Mouse (Mus musculus): Measurements from ENCODE around the gene Plcl2. TPM values are rescaled to one million over a fixed set of nuclear protein-coding genes. Genes with fewer than 3 reads are reported as not detected.

The Plcl2 gene
- polyA plus RNA-seq, 1 experiment from 2014 or later = 7.3 TPM

DNA sequence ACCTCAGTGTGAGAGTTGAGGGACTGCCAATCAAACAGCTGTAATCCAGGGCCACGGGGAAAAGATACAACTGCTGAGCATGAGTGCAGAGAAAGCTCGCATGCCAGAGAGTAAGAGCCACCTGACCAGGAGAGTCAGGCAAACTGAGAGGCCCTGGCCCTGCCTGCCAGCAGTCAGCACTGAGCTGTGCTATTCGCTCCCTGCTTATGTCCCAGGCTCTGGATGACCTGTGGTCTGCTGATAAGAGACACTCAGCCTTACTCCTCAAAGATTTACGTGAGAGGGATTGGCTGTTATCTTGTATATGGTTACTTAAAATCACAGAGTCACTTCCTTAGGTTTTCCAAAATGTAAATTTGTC is 146.2 kb downstream of the Plcl2 start:
- no peaks in the 10 kb centered on the region for H3K36me3 ChIP-seq (replicated peaks; ENCODE audit: control insufficient read depth, insufficient read depth, low read depth, low read length)
- H3K4me3 ChIP-seq (ENCODE audit: low read depth, low read length) = no peak overlapping the region
- H3K9me3 ChIP-seq (replicated peaks; ENCODE audit: control insufficient read depth, low read length) = no peaks in the 10 kb centered on the region
- 75% methylated on average over 4 of the region's 4 CpGs for WGBS
- no peaks in the 10 kb centered on the region for H3K27me3 ChIP-seq (ENCODE audit: control insufficient read depth, insufficient read depth, low read length)
- DNase-seq (ENCODE audit: low spot score) = no peak
- H3K4me1 ChIP-seq (ENCODE audit: control insufficient read depth, insufficient read depth, low read length) = no peaks in the 10 kb centered on the region
- H3K4me2 ChIP-seq (ENCODE audit: low read depth, low read length) = no peak overlapping the region
- ATAC-seq (replicated peaks; ENCODE audit: insufficient number of reproducible peaks, low FRiP score, low TSS enrichment, low read depth) = no peak
- H3K27ac ChIP-seq (replicated peaks; ENCODE audit: low read depth, low read length) = no peak overlapping the region
- H3K9ac ChIP-seq (replicated peaks; ENCODE audit: low read length) = no peak overlapping the region

GRCm38 (mm10) chr17:50657321-50657720 is 148.1 kb downstream of the Plcl2 start:
- Histone ChIP-seq H3K27me3 (ENCODE audit: control insufficient read depth, insufficient read depth, low read length) (no peaks in the 10 kb centered on the region), H3K9ac (replicated peaks; ENCODE audit: low read length) (no peak overlapping the region), H3K9me3 (replicated peaks; ENCODE audit: control insufficient read depth, low read length) (no peaks in the 10 kb centered on the region), H3K4me2 (ENCODE audit: low read depth, low read length) (no peak overlapping the region), H3K4me3 (ENCODE audit: low read depth, low read length) (no peak overlapping the region), H3K27ac (replicated peaks; ENCODE audit: low read depth, low read length) (no peak overlapping the region), H3K4me1 (ENCODE audit: control insufficient read depth, insufficient read depth, low read length) (no peaks in the 10 kb centered on the region), H3K36me3 (replicated peaks; ENCODE audit: control insufficient read depth, insufficient read depth, low read depth, low read length) (no peaks in the 10 kb centered on the region)
- ATAC-seq (replicated peaks; ENCODE audit: insufficient number of reproducible peaks, low FRiP score, low TSS enrichment, low read depth) = no peak
- no peak for DNase-seq (ENCODE audit: low spot score)

DNA sequence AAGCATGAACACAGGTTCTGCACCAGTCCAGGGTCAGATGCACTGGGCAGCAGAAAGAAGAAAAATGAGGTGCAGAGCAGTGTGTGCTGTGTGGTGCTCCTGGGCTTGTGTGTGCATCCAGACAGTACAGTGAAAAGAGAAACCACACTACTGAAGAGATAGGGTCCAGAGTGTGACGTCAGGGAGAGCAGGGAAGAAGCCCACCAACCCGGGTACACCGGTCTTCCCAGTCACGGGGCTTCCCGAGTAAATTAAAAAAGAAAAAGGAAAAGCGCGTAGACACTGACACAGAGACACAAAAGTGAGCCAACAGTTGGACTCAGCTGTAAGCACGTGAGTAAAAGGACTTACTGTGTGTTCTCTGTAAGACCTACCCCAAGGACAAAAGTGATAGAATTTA is 149.7 kb downstream of the Plcl2 start:
- Histone ChIP-seq H3K9ac (replicated peaks; ENCODE audit: low read length) (no peak overlapping the region), H3K4me2 (ENCODE audit: low read depth, low read length) (no peak overlapping the region), H3K36me3 (replicated peaks; ENCODE audit: control insufficient read depth, insufficient read depth, low read depth, low read length) (no peaks in the 10 kb centered on the region), H3K9me3 (replicated peaks; ENCODE audit: control insufficient read depth, low read length) (no peaks in the 10 kb centered on the region), H3K27me3 (ENCODE audit: control insufficient read depth, insufficient read depth, low read length) (no peaks in the 10 kb centered on the region), H3K4me3 (ENCODE audit: low read depth, low read length) (no peak overlapping the region), H3K4me1 (ENCODE audit: control insufficient read depth, insufficient read depth, low read length) (no peaks in the 10 kb centered on the region), H3K27ac (replicated peaks; ENCODE audit: low read depth, low read length) (no peak overlapping the region)
- no peak for ATAC-seq (replicated peaks; ENCODE audit: insufficient number of reproducible peaks, low FRiP score, low TSS enrichment, low read depth)
- DNase-seq (ENCODE audit: low spot score) = no peak
- 95% methylated on average over 8 of the region's 8 CpGs for WGBS

DNA sequence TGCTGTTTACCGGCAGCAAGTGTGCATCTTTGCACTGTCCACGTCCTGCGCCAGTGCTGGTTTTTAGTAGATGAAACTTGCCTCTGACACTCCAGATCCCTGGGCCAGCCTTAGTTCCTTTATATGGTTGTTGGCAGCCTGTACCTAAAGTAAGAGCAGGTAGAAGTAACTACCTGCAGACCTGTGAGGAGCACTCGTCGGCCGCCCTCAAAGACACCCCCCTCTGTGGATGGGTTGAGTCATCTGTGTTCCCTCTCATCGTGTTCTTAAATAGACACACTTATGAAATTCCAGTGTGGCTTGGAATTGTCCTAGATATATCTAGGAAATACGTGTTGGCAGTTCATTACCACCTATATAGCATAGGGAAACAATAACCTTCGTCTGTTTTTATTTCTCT is 158.4 kb downstream of the Plcl2 start:
- H3K9ac ChIP-seq (replicated peaks; ENCODE audit: low read length) = no peak overlapping the region
- DNase-seq (ENCODE audit: low spot score) = no peak
- no peaks in the 10 kb centered on the region for H3K4me1 ChIP-seq (ENCODE audit: control insufficient read depth, insufficient read depth, low read length)
- no peaks in the 10 kb centered on the region for H3K36me3 ChIP-seq (replicated peaks; ENCODE audit: control insufficient read depth, insufficient read depth, low read depth, low read length)
- no peak overlapping the region for H3K4me2 ChIP-seq (ENCODE audit: low read depth, low read length)
- H3K27me3 ChIP-seq (ENCODE audit: control insufficient read depth, insufficient read depth, low read length) = no peaks in the 10 kb centered on the region
- no peak overlapping the region for H3K27ac ChIP-seq (replicated peaks; ENCODE audit: low read depth, low read length)
- H3K9me3 ChIP-seq (replicated peaks; ENCODE audit: control insufficient read depth, low read length) = no peaks in the 10 kb centered on the region; the same call in 1 of the 2 replicates
- WGBS = 94% methylated on average over 9 of the region's 9 CpGs
- H3K4me3 ChIP-seq (ENCODE audit: low read depth, low read length) = no peak overlapping the region
- no peak for ATAC-seq (replicated peaks; ENCODE audit: insufficient number of reproducible peaks, low FRiP score, low TSS enrichment, low read depth)

DNA sequence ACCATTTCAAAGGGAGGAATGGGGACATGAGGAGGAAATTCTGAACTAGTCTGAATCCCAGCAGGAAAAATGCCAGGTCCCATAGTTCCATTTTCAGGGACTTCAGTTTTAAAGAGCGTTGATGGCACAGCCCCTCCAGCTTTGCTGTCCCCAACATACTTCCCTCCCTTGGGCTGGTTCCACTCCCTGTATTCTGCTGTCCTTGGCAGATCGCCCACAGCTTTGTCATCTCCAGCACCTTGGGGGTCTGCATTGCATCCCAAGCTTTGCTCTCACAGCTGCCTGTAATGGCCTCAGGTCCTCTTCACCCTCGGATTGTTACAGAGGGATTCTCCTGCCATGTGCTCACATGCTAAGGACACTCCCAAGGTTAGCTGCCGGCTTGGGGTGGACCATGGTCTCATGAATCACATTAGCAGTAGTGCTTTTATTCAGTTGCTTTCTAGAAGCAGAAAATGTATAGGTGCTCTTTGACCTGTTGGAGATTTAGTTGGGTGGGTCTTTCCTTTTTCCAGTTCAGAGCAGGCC is 159.5 kb downstream of the Plcl2 start:
- ATAC-seq (replicated peaks; ENCODE audit: insufficient number of reproducible peaks, low FRiP score, low TSS enrichment, low read depth) = no peak

GRCm38 (mm10) chr17:50671416-50671815 is 162.2 kb downstream of the Plcl2 start:
- Histone ChIP-seq H3K4me3 (ENCODE audit: low read depth, low read length) (no peak overlapping the region), H3K4me2 (ENCODE audit: low read depth, low read length) (no peak overlapping the region), H3K27me3 (ENCODE audit: control insufficient read depth, insufficient read depth, low read length) (no peaks in the 10 kb centered on the region), H3K9me3 (replicated peaks; ENCODE audit: control insufficient read depth, low read length) (no peaks in the 10 kb centered on the region), H3K36me3 (replicated peaks; ENCODE audit: control insufficient read depth, insufficient read depth, low read depth, low read length) (no peaks in the 10 kb centered on the region), H3K9ac (replicated peaks; ENCODE audit: low read length) (no peak overlapping the region), H3K27ac (replicated peaks; ENCODE audit: low read depth, low read length) (no peak overlapping the region), H3K4me1 (ENCODE audit: control insufficient read depth, insufficient read depth, low read length) (no peaks in the 10 kb centered on the region)
- 87% methylated on average over 5 of the region's 5 CpGs for WGBS
- DNase-seq (ENCODE audit: low spot score) (no peak), ATAC-seq (replicated peaks; ENCODE audit: insufficient number of reproducible peaks, low FRiP score, low TSS enrichment, low read depth) (no peak)

More for the DNA sequence above, 159.5 kb downstream of the Plcl2 start:
- H3K36me3 ChIP-seq (replicated peaks; ENCODE audit: control insufficient read depth, insufficient read depth, low read depth, low read length) = no peaks in the 10 kb centered on the region
- no peaks in the 10 kb centered on the region; the same call in 1 of the 2 replicates for H3K9me3 ChIP-seq (replicated peaks; ENCODE audit: control insufficient read depth, low read length)
- WGBS = 93% methylated on average over 4 of the region's 4 CpGs
- H3K4me1 ChIP-seq (ENCODE audit: control insufficient read depth, insufficient read depth, low read length) = no peaks in the 10 kb centered on the region
- no peak overlapping the region for H3K27ac ChIP-seq (replicated peaks; ENCODE audit: low read depth, low read length)
- no peaks in the 10 kb centered on the region for H3K27me3 ChIP-seq (ENCODE audit: control insufficient read depth, insufficient read depth, low read length)
- no peak overlapping the region for H3K4me2 ChIP-seq (ENCODE audit: low read depth, low read length)
- no peak overlapping the region for H3K4me3 ChIP-seq (ENCODE audit: low read depth, low read length)
- H3K9ac ChIP-seq (replicated peaks; ENCODE audit: low read length) = no peak overlapping the region
- DNase-seq (ENCODE audit: low spot score) = no peak

DNA sequence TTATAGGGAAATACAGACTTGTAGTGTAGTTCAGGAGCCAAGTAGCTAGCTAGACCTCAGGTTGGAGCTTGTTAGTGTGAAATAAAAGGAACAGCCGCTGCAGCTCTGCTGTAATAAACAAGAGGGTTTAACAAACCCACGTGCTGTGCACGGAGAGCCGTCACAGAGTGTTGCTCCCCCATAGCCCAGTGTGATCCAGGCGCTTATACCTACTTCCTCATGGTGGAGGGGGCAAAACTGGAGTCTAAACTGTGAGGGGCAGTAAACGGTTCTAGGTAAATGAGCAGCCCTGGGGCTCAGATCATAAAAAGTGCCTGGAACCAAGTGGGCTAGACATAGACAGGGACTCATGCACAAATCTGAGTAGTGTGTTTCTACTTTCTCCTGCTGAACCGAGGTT is 165.4 kb downstream of the Plcl2 start:
- Histone ChIP-seq H3K9me3 (replicated peaks; ENCODE audit: control insufficient read depth, low read length) (no peaks in the 10 kb centered on the region), H3K9ac (replicated peaks; ENCODE audit: low read length) (no peak overlapping the region), H3K27ac (replicated peaks; ENCODE audit: low read depth, low read length) (no peak overlapping the region), H3K4me3 (ENCODE audit: low read depth, low read length) (no peak overlapping the region), H3K4me1 (ENCODE audit: control insufficient read depth, insufficient read depth, low read length) (no peaks in the 10 kb centered on the region), H3K36me3 (replicated peaks; ENCODE audit: control insufficient read depth, insufficient read depth, low read depth, low read length) (no peaks in the 10 kb centered on the region), H3K4me2 (ENCODE audit: low read depth, low read length) (no peak overlapping the region), H3K27me3 (ENCODE audit: control insufficient read depth, insufficient read depth, low read length) (no peaks in the 10 kb centered on the region)
- ATAC-seq (replicated peaks; ENCODE audit: insufficient number of reproducible peaks, low FRiP score, low TSS enrichment, low read depth) (no peak), DNase-seq (ENCODE audit: low spot score) (no peak)
- WGBS = 88% methylated on average over 7 of the region's 7 CpGs

DNA sequence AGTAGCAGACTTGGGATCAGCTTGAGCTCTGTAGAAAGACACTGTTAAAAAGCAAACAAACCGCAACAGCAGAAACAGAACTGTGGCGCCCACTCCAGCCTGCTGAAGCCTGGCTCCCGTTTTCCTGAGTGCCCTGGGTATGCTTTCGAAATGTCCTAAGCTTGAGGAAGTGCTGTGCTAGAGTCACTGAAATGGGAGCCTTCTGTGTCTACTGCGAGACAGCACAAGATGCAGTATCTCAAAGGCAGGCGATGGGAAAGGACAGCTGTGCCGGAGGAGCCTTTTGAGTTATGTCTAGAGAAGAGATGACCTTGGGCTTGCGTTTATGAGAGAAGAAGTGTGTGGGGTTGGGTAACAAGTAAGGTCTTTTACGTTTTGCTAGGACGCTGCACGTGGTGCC is 166.0 kb downstream of the Plcl2 start:
- ATAC-seq (replicated peaks; ENCODE audit: insufficient number of reproducible peaks, low FRiP score, low TSS enrichment, low read depth) (no peak), DNase-seq (ENCODE audit: low spot score) (no peak)
- Histone ChIP-seq H3K4me3 (ENCODE audit: low read depth, low read length) (no peak overlapping the region), H3K36me3 (replicated peaks; ENCODE audit: control insufficient read depth, insufficient read depth, low read depth, low read length) (no peaks in the 10 kb centered on the region), H3K4me2 (ENCODE audit: low read depth, low read length) (no peak overlapping the region), H3K9me3 (replicated peaks; ENCODE audit: control insufficient read depth, low read length) (no peaks in the 10 kb centered on the region), H3K27me3 (ENCODE audit: control insufficient read depth, insufficient read depth, low read length) (no peaks in the 10 kb centered on the region), H3K9ac (replicated peaks; ENCODE audit: low read length) (no peak overlapping the region), H3K27ac (replicated peaks; ENCODE audit: low read depth, low read length) (no peak overlapping the region), H3K4me1 (ENCODE audit: control insufficient read depth, insufficient read depth, low read length) (no peaks in the 10 kb centered on the region)
- WGBS = 90% methylated on average over 11 of the region's 11 CpGs

All from embryonic facial prominence, embryonic 11.5 days (tissue).